Mouse (Mus musculus): Measurements from ENCODE around the gene Pygo2. TPM values are rescaled to one million over a fixed set of nuclear protein-coding genes. Genes with fewer than 3 reads are reported as not detected.

Pygo2 gene
- total RNA-seq, 4 experiments from 2014 or later, result 9.2 to 12.3 (median 10.1) TPM

DNA sequence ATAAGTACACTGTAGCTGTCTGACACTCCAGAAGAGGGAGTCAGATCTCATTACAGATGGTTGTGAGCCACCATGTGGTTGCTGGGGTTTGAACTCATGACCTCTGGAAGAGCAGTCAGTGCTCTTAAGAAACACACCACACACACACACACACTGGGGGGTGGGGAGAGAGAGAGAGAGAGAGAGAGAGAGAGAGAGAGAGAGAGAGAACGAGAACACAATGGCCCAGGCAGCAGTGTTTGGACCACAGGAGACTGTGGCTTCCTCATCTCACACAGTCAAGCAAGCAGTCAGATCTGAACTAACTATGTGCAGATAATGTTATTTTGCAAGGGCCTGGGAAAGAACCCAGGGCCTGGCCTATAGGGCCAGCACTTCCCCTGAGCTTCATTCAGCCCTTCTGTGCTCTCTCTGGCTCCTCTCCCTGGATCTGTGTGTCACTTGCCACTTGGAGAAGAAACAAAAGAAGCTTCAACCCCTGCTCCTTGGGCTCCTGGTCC lies 25.8 kb downstream of the Pygo2 start:
- DNase-seq (ENCODE audit: low spot score in 2 of 2), result no peak

DNA sequence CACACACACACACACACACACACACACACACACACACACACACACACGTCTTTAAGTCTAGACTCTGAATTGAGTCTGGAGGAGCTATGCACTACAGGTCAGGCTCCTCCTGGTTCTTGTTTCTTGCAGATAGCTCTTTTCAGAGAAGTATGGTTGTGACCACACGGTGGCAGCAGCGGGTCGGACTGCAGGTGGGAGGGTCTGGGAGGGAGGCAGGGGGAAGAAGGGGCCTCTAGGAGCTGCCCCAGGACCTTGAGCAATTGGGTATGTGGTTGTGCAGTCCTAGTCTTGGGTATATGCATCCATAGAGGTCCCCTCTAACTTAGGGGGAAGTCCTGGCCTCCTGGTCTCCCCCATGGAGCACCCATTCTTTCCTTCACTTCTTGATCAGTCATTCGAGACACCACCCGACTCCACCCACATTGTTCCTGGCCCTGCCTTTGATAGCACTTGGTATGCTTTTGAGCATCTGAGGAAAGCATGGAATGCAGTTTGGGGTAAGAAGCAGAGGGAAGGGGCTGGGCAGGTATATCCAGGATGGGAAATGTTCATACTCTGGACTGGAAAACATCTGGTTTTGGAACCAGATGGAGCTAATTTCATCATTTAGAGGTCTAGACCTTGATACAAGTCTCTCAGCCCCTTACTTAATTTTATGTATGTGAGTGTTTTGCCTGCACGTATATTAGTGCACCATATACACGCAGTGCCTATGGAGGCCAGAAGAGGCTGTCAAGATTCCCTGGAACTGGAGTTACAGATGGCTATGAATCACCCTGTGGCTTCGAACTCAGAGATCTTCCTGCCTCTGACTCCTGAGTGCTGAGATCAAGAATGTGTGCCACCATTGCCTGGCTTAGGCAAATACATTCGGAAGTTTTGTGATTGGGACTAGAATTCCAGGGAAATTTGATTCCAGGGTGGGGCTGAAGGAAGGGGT lies 27.0 kb downstream of the Pygo2 start:
- DNase-seq (ENCODE audit: low spot score in 2 of 2), result peak in 1 of 2 experiments; percentile 49

DNA sequence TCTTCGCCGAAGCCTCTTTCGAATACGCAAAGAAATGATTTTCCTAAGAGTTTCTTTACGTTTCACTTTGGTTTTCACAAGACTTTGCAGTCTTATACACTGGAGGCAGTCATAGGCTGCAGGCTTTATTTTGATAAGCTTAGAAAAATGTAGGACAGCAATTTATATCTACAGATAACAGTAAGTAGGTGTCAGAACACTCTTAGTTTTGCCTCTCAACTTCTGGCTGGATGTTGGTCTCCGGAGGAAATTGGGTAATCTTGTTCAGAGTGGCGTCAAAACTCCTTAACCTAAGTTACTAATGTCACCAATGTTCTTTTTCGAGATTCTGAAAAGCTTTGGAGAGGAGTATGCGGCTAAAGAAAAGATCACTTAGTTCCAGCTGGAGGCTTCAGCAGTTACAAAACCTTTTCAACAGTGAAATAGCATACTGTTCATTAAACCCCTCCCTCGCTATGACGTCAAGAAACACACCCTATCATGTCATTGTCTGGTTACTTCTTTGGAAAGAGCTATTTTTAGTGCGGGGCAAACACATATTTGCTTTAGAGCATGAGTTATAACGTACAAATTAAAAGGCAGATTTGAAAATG lies 28.5 kb downstream of the Pygo2 start:
- no peak for DNase-seq (ENCODE audit: low spot score in 2 of 2)

DNA sequence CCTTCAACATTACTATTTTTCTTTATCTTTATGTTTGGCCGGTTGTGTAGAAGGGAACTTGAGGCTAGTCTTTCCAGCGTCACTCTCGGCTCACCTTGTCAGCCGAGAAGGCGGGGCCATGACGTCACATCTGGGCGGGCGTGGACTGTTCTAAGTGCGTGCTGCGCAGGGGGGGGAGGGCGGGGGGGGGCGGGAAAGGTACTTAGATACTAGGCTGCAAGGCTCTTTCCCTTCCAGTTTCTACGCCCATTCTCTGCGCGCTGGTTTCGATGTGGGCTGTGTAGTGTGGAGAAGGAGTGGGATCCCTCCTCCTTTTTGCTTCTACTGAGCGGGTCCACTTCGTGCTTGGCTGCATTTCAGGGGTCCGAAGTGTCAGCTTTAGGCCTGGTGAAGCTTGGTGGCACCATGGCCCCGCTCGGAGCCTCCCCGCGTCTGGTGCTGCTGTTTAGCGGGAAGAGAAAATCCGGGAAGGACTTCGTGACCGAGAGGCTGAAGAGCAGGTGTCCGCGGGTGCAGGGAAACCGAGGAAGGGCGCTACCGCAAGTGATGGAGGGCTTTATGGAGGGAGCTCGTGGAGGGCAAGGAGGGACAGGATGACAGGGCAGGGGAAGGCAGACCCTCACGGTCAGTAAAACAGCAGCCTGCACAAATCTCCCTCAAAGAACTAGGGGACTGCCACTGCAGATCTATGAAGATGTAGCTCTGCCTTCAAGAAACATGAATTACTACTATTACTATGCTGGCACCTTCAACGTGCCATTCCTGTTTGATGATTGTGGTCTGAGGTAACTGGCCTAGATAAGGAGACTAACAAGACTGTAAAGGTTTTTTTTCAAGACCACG lies 29.2 kb downstream of the Pygo2 start:
- peak; percentile 81 to 85 for DNase-seq (ENCODE audit: low spot score in 2 of 2)

DNA sequence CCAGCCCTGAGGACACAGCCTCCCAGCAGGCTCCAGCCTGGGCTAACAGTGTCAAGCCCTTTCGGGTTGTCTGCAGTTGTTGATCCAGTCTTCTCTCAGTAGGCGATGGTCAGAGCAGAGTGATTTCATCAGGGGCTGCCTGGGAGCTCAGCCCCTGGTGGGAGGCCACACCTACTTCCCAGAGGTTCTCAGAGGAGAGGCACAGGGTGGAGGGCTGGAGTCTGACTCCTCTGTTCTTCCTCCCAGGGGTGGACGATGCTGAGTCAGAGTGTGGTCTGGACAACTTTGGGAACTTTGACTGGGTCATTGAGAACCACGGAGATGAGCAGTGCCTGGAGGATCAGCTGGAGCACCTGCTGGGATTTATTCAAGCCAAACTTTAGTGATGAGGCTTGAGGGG lies 38.3 kb downstream of the Pygo2 start:
- DNase-seq (ENCODE audit: low spot score in 2 of 2), result no peak

DNA sequence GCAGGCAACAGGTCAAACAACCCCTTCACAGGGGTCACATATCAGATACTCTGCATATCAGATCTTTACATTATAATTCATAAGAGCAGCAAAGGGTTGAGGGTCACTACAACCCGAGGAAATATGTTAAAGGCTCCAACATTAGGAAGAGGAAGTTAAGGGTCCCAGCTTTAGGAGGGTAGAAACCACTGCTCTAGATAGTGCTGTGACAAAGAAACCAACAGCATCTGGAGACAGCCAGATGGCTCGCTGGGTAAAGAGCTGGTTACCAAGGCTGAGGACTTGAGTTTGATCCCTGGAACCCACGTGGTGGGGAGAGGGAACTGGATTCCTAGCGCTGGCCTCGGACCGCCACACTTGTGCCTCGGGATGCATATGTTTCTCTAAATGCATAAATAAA lies 42.3 kb downstream of the Pygo2 start:
- DNase-seq (ENCODE audit: low spot score in 2 of 2), result no peak

DNA sequence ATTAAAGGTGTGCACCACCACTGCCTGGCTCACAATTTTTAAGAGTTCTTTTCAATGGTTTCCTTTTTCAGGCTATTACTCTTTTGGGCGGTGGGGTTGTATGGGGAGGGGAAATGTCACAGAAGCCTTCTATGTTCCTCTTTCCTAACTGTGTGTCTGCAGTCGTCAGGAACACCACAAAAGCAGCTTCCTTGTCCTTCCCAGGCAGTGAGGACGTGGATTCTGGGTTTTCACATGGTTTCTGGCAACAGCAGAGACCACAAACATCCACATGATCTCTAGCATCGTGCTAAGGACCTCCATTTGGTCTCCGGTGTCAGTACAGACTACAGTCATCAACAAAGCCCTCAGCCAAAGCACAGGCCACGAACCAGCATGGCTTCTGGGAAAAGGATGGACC lies 43.8 kb downstream of the Pygo2 start:
- no peak for DNase-seq (ENCODE audit: low spot score in 2 of 2)

DNA sequence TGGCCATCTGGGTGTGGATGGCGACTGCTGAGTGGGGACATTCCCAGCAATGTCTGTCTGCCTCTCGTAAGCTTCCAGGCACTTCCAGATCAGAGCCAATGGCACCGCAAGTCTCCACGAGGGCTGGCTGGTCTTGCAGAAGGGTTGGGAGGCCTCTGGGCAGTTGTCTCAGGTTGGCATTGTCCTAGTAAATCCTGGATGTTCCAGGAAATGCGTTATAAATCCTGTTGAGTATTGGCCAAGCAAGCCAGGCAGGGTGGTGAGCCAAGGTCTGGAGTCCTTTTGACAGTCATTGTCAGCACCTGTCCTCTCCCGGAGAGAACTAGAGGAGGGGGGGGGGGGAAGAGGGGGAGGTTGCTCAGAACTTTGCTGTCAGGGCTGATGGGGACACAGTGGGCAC lies 49.0 kb downstream of the Pygo2 start:
- DNase-seq (ENCODE audit: low spot score in 2 of 2), result no peak

DNA sequence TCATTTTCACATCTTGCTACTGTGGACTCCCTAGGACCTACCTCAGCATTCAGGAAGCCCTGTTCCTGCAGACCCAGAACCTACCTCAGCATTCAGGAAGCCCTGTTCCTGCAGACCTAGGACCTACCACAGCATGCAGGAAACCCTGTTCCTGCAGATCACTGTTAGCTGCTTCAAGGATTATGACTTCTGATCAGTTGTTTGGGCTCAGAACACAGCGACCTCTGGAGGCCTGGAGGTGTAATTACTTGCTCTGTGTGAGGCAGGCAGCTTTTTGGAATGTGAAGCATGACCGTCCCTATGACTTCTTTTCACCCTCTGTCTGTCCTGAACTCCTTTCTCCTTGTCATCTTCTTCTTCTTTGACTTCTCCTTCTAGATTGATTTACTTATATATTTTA lies 51.5 kb downstream of the Pygo2 start:
- DNase-seq (ENCODE audit: low spot score in 2 of 2), result no peak

DNA sequence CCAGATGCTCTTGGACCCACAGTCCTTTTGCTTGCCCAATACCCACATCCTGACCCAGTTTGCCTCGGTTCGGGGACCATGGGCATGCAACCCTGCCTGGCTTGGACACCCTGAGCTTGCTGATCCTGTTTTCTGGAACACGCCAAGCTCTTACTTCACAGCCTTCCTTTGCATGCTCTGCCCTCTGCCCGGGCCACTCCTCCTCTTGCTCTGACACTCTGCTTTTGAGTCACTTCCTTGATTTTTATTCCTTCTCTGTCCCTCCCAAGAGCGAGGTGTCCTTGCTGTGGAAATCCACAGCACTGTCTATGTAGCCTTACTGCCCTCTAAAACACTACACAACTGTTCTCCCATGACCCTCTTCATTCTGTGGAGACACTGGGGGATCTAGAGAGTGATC lies 52.2 kb downstream of the Pygo2 start:
- no peak for DNase-seq (ENCODE audit: low spot score in 2 of 2)

Other genes starting within 250 kb of the Pygo2 start
- gene Fam189b, start 247.1 kb upstream of the Pygo2 start, total RNA-seq (2022), result 10 to 100 TPM; 19.2 to 22.6 (median 20.3) TPM
- 10 to 100 TPM; 14.4 to 21.5 (median 19.2) TPM for gene Gba, start 227.3 kb upstream of the Pygo2 start, total RNA-seq (2022)
- gene Thbs3, start 215.0 kb upstream of the Pygo2 start, total RNA-seq (2022), result 1 to 10 TPM; 1.8 to 6.1 (median 3.4) TPM
- 10 to 100 TPM; 32.0 to 44.5 (median 38.3) TPM for gene Mtx1, start 203.1 kb upstream of the Pygo2 start, total RNA-seq (2022)
- gene Muc1, start 201.2 kb upstream of the Pygo2 start, total RNA-seq (2022), result 1 to 10 TPM in 1 of 4 experiments, under 1 TPM in 3; 0.24 to 1.0 (median 0.52) TPM
- 10 to 100 TPM; 64.7 to 88.3 (median 74.6) TPM for gene Krtcap2, start 184.2 kb upstream of the Pygo2 start, total RNA-seq (2022)
- under 1 TPM; 0.10 to 0.45 (median 0.11) TPM for gene Trim46, start 183.9 kb upstream of the Pygo2 start, total RNA-seq (2022)
- gene Dpm3, start 170.9 kb upstream of the Pygo2 start, total RNA-seq (2022), result 10 to 100 TPM; 15.9 to 28.8 (median 19.6) TPM
- 1 to 10 TPM; 6.3 to 9.0 (median 7.7) TPM for gene Slc50a1, start 159.6 kb upstream of the Pygo2 start, total RNA-seq (2022)
- gene Efna1, start 149.1 kb upstream of the Pygo2 start, total RNA-seq (2022), result 10 to 100 TPM in 1 of 4 experiments, 1 to 10 TPM in 3; 8.7 to 10.8 (median 8.8) TPM
- not detected for gene Efna3, start 107.2 kb upstream of the Pygo2 start, total RNA-seq (2022)
- not detected for gene Efna4, start 92.2 kb upstream of the Pygo2 start, total RNA-seq (2022)
- gene Adam15, start 80.2 kb upstream of the Pygo2 start, total RNA-seq (2022), result 10 to 100 TPM; 13.0 to 17.0 (median 16.4) TPM
- gene Dcst2, start 68.2 kb upstream of the Pygo2 start, total RNA-seq (2022), result under 1 TPM in 1 of 4 experiments, not detected in 3; 0.13 TPM
- gene Dcst1, start 65.0 kb upstream of the Pygo2 start, total RNA-seq (2022), result not detected
- 10 to 100 TPM; 24.0 to 29.5 (median 27.7) TPM for gene Zbtb7b, start 35.4 kb upstream of the Pygo2 start, total RNA-seq (2022)
- gene Lenep, start 27.4 kb upstream of the Pygo2 start, total RNA-seq (2022), result 1 to 10 TPM in 1 of 4 experiments, not detected in 3; 2.8 TPM
- 10 to 100 TPM; 37.8 to 46.1 (median 41.6) TPM for gene Flad1, start 18.3 kb upstream of the Pygo2 start, total RNA-seq (2022)
- gene Cks1b, start 11.8 kb upstream of the Pygo2 start, total RNA-seq (2022), result 1 to 10 TPM; 2.3 to 3.4 (median 2.6) TPM
- gene Shc1, start 11.8 kb upstream of the Pygo2 start, total RNA-seq (2022), result 10 to 100 TPM; 14.1 to 20.6 (median 17.7) TPM
- gene Pbxip1, start 6.5 kb downstream of the Pygo2 start, total RNA-seq (2022), result 100 to 1,000 TPM; 248 to 302 (median 260) TPM
- 1 to 10 TPM; 4.8 to 8.6 (median 6.6) TPM for gene Pmvk, start 24.3 kb downstream of the Pygo2 start, total RNA-seq (2022)
- 1 to 10 TPM; 1.3 to 2.3 (median 1.8) TPM for gene Kcnn3, start 90.0 kb downstream of the Pygo2 start, total RNA-seq (2022)

All from gastrocnemius, adult 8-10 months (tissue).